Mouse (Mus musculus): ENCODE results near the gene 4930438A08Rik.

- TF ChIP-seq HCFC1 (IDR thresholded peaks at IDR 0.05; ENCODE audit: borderline replicate concordance, insufficient read depth, low read length): no peak
- no peak for TF ChIP-seq MAFK (IDR thresholded peaks at IDR 0.05; ENCODE audit: insufficient read depth, low read depth, low read length)
- TF ChIP-seq ZNF384 (IDR thresholded peaks at IDR 0.05; ENCODE audit: low read depth, low read length): no peak
Observed at GRCm38 (mm10) chr11:58250550-58250949, 24.0 kb upstream of the 4930438A08Rik start.
